Mouse (Mus musculus): ENCODE data around the gene Tdrd5. TPM values are rescaled to one million over a fixed set of nuclear protein-coding genes. Genes with fewer than 3 reads are reported as not detected.
"Not testable (repeated sequence)": the region's sequence is repeated elsewhere in the genome, so short reads cannot be mapped to it uniquely, and the experiment has no call there.

Gene Tdrd5
- polyA plus RNA-seq, 1 experiment from 2014 or later = 2.7 TPM

DNA sequence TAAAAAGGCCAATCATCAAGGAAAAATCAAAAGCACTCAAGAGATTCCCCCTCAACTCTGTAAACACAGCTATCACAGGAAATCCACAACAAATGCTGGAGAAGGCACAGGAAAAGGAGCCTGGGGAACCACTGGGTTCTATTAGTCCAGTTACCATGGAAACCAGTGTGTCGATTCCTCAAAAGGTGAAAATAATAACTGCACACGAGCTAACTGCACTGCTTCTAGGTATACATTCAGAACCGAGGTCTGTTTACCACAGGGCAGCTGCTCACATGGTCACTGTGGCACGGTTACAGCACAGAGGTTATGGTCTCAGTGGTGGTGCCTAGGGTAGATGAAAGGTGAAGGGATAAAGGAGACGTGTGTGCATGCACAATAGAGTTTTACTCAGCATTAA is 31.8 kb downstream of the Tdrd5 start:
- no peaks in the 10 kb centered on the region for H3K9me3 ChIP-seq (ENCODE audit: control insufficient read depth, low read length)
- no peak overlapping the region for H3K4me2 ChIP-seq (ENCODE audit: low read depth, low read length)
- no peak overlapping the region for H3K9ac ChIP-seq (replicated peaks; ENCODE audit: low read depth, low read length)
- H3K4me1 ChIP-seq (ENCODE audit: control insufficient read depth, insufficient read depth, low read length) = no peaks in the 10 kb centered on the region
- no peak overlapping the region for H3K27ac ChIP-seq (ENCODE audit: low read depth, low read length)
- H3K4me3 ChIP-seq (ENCODE audit: low read depth, low read length) = no peak overlapping the region
- no peaks in the 10 kb centered on the region for H3K36me3 ChIP-seq (ENCODE audit: control insufficient read depth, insufficient read depth, low read length)
- 37% methylated on average over 5 of the region's 5 CpGs for WGBS
- ATAC-seq (ENCODE audit: low read depth) = no peak
- H3K27me3 ChIP-seq (ENCODE audit: control insufficient read depth, insufficient read depth, low read length) = no peaks in the 10 kb centered on the region

DNA sequence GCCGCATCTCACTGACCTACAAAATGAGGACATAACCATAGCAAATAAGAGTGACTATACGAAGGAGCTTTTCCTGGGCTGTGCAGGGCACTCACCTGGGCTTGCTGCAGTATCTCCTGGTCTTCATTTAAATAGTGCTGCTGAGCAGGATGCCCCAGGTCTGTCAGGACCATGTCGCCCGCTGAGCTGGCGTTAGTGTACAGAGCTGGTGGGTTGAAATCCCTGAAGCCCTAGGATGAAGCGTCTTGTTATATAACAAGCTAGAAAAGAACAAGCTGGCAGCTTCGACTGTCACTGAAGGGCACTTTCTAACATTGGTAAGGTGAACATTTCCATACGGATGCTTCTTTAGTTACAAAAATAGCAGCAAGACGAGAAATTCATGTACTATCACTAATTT is 33.0 kb downstream of the Tdrd5 start:
- H3K4me2 ChIP-seq (ENCODE audit: low read depth, low read length) = no peak overlapping the region
- no peaks in the 10 kb centered on the region for H3K9me3 ChIP-seq (ENCODE audit: control insufficient read depth, low read length)
- H3K4me1 ChIP-seq (ENCODE audit: control insufficient read depth, insufficient read depth, low read length) = no peaks in the 10 kb centered on the region
- H3K4me3 ChIP-seq (ENCODE audit: low read depth, low read length) = no peak overlapping the region
- WGBS = 83% methylated on average over 9 of the region's 9 CpGs
- no peak overlapping the region for H3K9ac ChIP-seq (replicated peaks; ENCODE audit: low read depth, low read length)
- H3K36me3 ChIP-seq (ENCODE audit: control insufficient read depth, insufficient read depth, low read length) = no peaks in the 10 kb centered on the region
- H3K27me3 ChIP-seq (ENCODE audit: control insufficient read depth, insufficient read depth, low read length) = no peaks in the 10 kb centered on the region
- H3K27ac ChIP-seq (ENCODE audit: low read depth, low read length) = no peak overlapping the region
- ATAC-seq (ENCODE audit: low read depth) = no peak

DNA sequence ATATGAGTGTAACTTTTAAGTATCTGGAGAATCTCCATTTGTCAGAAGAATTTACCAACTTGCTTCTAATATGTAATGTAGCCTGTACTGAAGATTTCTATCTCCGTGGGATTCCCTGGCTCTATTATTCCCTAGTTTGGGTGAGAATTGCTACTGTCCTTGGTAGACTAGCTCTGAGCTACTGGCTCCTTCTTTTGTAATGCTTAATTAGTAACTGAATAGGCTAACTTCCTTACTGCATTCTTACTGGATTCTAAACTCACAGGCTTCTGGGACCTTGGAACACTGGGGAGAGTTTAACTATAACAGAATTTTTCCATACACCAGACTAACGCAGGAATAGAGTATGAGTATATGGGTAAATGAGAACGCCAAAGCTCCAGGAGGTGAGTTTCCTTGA is 34.9 kb downstream of the Tdrd5 start:
- H3K27ac ChIP-seq (ENCODE audit: low read depth, low read length); H3K9me3 ChIP-seq (ENCODE audit: control insufficient read depth, low read length); H3K4me3 ChIP-seq (ENCODE audit: low read depth, low read length); H3K4me1 ChIP-seq (ENCODE audit: control insufficient read depth, insufficient read depth, low read length); H3K36me3 ChIP-seq (ENCODE audit: control insufficient read depth, insufficient read depth, low read length); ATAC-seq (ENCODE audit: low read depth); H3K9ac ChIP-seq (replicated peaks; ENCODE audit: low read depth, low read length); H3K27me3 ChIP-seq (ENCODE audit: control insufficient read depth, insufficient read depth, low read length); H3K4me2 ChIP-seq (ENCODE audit: low read depth, low read length): not testable (repeated sequence)
- WGBS = 33% methylated on average over 3 of the region's 3 CpGs

DNA sequence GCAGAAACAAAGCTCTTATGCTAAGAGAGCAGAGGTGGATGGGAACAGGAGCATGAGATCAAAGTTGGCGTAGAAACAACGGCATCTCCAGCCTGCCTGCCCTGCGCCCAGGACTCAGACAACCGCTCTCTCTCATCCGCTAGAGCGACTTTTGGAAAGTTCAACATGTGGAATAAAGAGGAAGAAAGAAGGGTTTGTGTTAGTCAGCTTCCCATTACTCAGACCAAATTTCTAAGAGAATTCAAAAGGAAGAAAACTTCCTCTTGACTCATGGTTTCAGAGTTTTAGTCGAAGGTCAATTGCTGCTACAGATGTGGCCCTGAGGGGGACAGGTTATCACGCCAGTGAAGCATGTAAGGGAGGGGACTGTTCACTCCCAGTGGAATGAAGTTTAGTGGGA is 39.5 kb downstream of the Tdrd5 start:
- H3K9ac ChIP-seq (replicated peaks; ENCODE audit: low read depth, low read length) = no peak overlapping the region
- H3K36me3 ChIP-seq (ENCODE audit: control insufficient read depth, insufficient read depth, low read length) = no peaks in the 10 kb centered on the region
- no peaks in the 10 kb centered on the region for H3K27me3 ChIP-seq (ENCODE audit: control insufficient read depth, insufficient read depth, low read length)
- WGBS = 90% methylated on average over 8 of the region's 8 CpGs
- H3K4me3 ChIP-seq (ENCODE audit: low read depth, low read length) = no peak overlapping the region
- no peak overlapping the region for H3K4me2 ChIP-seq (ENCODE audit: low read depth, low read length)
- H3K4me1 ChIP-seq (ENCODE audit: control insufficient read depth, insufficient read depth, low read length) = no peaks in the 10 kb centered on the region
- no peaks in the 10 kb centered on the region for H3K9me3 ChIP-seq (ENCODE audit: control insufficient read depth, low read length)
- no peak overlapping the region for H3K27ac ChIP-seq (ENCODE audit: low read depth, low read length)
- no peak for ATAC-seq (ENCODE audit: low read depth)

DNA sequence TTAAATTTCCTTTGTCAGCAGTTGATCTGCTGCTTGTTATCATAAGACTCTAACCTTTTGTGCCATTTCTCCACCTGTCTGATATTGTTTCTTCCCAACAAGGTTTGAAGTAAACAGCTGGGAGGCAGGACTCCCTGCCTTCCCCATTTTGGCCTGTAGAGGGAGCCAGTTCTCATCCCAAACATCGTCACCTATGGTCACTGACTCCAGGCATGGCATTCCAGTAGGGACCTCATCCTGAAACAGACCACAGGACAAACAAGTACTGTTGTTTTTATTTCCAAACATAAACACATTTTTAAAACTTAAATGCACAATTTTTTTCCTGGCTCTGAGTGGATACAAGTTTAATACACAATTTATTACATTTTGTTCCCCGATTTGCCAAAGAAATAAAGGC is 40.1 kb downstream of the Tdrd5 start:
- no peak overlapping the region for H3K9ac ChIP-seq (replicated peaks; ENCODE audit: low read depth, low read length)
- WGBS = 50% methylated on average over 2 of the region's 2 CpGs
- no peak overlapping the region for H3K4me3 ChIP-seq (ENCODE audit: low read depth, low read length)

DNA sequence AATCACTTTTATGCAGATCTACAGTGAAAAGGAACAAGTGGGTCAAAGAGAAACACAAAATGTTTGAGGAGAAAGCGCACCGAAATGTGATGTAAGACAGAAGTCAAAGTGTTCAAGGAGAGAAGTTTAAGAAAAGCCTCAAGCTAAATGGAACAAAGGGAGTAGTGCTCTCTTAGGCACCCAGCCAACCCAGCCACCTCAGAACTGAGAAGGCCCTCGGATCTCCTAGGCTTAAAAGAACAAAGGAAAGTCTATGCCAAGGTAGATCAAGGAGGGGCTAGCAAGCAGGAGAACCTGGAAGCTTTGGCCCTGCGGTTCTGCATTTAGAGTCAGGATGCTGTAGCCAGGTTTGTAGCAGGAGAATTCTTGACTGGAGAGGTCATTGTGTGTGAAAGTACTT is 48.6 kb downstream of the Tdrd5 start:
- H3K27ac ChIP-seq (ENCODE audit: low read depth, low read length) = no peak overlapping the region
- H3K4me1 ChIP-seq (ENCODE audit: control insufficient read depth, insufficient read depth, low read length) = no peaks in the 10 kb centered on the region
- no peaks in the 10 kb centered on the region for H3K27me3 ChIP-seq (ENCODE audit: control insufficient read depth, insufficient read depth, low read length)
- no peak for ATAC-seq (ENCODE audit: low read depth)
- H3K9ac ChIP-seq (replicated peaks; ENCODE audit: low read depth, low read length) = no peak overlapping the region
- no peaks in the 10 kb centered on the region for H3K36me3 ChIP-seq (ENCODE audit: control insufficient read depth, insufficient read depth, low read length)
- H3K4me3 ChIP-seq (ENCODE audit: low read depth, low read length) = no peak overlapping the region
- no peaks in the 10 kb centered on the region for H3K9me3 ChIP-seq (ENCODE audit: control insufficient read depth, low read length)
- no peak overlapping the region for H3K4me2 ChIP-seq (ENCODE audit: low read depth, low read length)
- 79% methylated on average over 4 of the region's 4 CpGs for WGBS

More for the DNA sequence above, 40.1 kb downstream of the Tdrd5 start:
- H3K27me3 ChIP-seq (ENCODE audit: control insufficient read depth, insufficient read depth, low read length) = no peaks in the 10 kb centered on the region
- no peaks in the 10 kb centered on the region for H3K36me3 ChIP-seq (ENCODE audit: control insufficient read depth, insufficient read depth, low read length)
- H3K4me1 ChIP-seq (ENCODE audit: control insufficient read depth, insufficient read depth, low read length) = no peaks in the 10 kb centered on the region
- no peak overlapping the region for H3K27ac ChIP-seq (ENCODE audit: low read depth, low read length)
- no peak for ATAC-seq (ENCODE audit: low read depth)
- no peak overlapping the region for H3K4me2 ChIP-seq (ENCODE audit: low read depth, low read length)
- no peaks in the 10 kb centered on the region for H3K9me3 ChIP-seq (ENCODE audit: control insufficient read depth, low read length)

DNA sequence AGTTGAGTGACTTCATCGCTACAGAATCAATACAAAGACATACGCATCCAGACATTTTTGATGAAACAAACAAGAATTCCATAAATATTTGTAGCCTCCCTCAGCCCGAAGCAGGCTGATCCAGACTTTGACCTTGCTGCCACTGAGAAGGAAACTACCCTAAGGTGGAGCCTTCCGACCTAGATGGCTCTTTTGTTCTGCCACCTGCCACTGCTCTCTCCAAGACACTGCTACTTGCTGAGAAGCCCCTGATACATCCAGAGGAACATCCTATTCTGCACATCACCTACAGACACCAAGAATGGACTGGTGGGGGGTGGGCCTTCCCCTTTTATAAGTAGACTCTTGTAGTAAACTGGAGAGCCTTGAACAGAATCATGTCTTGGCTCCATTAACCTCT is 52.4 kb downstream of the Tdrd5 start:
- H3K4me1 ChIP-seq (ENCODE audit: control insufficient read depth, insufficient read depth, low read length); ATAC-seq (ENCODE audit: low read depth); H3K36me3 ChIP-seq (ENCODE audit: control insufficient read depth, insufficient read depth, low read length); H3K9me3 ChIP-seq (ENCODE audit: control insufficient read depth, low read length); H3K4me3 ChIP-seq (ENCODE audit: low read depth, low read length); H3K27ac ChIP-seq (ENCODE audit: low read depth, low read length); H3K27me3 ChIP-seq (ENCODE audit: control insufficient read depth, insufficient read depth, low read length); H3K9ac ChIP-seq (replicated peaks; ENCODE audit: low read depth, low read length); H3K4me2 ChIP-seq (ENCODE audit: low read depth, low read length): not testable (repeated sequence)
- WGBS = 82% methylated on average over 4 of the region's 4 CpGs

DNA sequence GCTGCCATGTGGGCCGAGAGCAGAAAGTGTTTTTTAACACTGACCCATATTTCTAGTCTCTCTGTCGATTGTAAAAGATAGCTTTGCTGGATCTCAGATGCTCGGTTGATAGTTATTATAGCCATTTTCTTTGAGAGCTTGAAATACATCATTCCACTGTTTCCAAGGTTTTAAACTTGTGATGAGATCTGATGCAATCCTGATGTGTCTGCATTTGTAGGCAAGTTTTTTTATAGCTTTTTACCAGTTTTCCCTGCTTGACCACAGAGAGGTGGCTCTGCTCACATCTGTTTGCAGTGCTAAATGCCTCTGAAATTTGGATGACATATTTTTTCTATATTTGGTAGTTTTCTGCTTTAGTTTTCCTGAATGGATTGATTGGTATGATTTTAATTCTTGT is 55.6 kb downstream of the Tdrd5 start:
- no peaks in the 10 kb centered on the region for H3K4me1 ChIP-seq (ENCODE audit: control insufficient read depth, insufficient read depth, low read length)
- H3K36me3 ChIP-seq (ENCODE audit: control insufficient read depth, insufficient read depth, low read length) = no peaks in the 10 kb centered on the region
- H3K9ac ChIP-seq (replicated peaks; ENCODE audit: low read depth, low read length) = no peak overlapping the region
- H3K9me3 ChIP-seq (ENCODE audit: control insufficient read depth, low read length) = no peaks in the 10 kb centered on the region
- H3K4me2 ChIP-seq (ENCODE audit: low read depth, low read length) = no peak overlapping the region
- no peak overlapping the region for H3K4me3 ChIP-seq (ENCODE audit: low read depth, low read length)
- WGBS = 64% methylated on average over 3 of the region's 3 CpGs
- ATAC-seq (ENCODE audit: low read depth) = no peak
- no peaks in the 10 kb centered on the region for H3K27me3 ChIP-seq (ENCODE audit: control insufficient read depth, insufficient read depth, low read length)
- no peak overlapping the region for H3K27ac ChIP-seq (ENCODE audit: low read depth, low read length)

DNA sequence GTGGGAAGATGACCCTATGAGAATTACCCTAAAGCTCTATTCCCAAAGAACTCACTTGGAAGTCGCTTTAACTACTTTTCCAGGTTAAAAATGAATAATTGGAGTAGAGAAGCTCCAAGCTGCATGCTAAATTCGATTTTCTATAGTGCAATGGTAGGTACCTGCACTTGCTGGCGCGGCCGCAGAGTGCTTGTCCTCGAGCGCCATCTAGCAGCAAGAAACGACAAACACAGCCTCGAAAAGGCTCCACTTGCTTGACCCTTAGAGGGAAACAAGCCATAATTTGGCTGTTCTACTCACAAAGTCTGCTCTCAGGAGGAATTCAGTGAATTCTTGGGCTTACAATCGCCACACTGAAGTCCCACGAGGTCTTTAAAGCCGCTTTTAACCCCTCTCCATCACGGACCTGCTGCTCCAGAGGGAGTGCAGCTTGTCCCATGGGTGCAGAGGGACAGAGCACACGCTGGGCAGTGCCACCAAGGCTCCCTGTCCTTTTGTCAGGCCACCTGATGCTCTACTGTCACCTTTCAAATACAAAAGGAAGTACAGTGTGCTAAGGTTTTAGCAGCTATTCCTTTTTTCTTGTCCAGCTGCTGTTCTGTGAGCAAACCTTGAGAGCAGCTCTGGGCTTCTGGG is 61.6 kb downstream of the Tdrd5 start:
- Histone ChIP-seq H3K4me3 (ENCODE audit: low read depth, low read length) (no peak overlapping the region), H3K36me3 (ENCODE audit: control insufficient read depth, insufficient read depth, low read length) (no peaks in the 10 kb centered on the region), H3K27ac (ENCODE audit: low read depth, low read length) (no peak overlapping the region), H3K27me3 (ENCODE audit: control insufficient read depth, insufficient read depth, low read length) (no peaks in the 10 kb centered on the region), H3K4me1 (ENCODE audit: control insufficient read depth, insufficient read depth, low read length) (no peaks in the 10 kb centered on the region), H3K9ac (replicated peaks; ENCODE audit: low read depth, low read length) (no peak overlapping the region), H3K9me3 (ENCODE audit: control insufficient read depth, low read length) (no peaks in the 10 kb centered on the region), H3K4me2 (ENCODE audit: low read depth, low read length) (no peak overlapping the region)
- WGBS = 11% methylated on average over 14 of the region's 14 CpGs
- peak; percentile 68; the same call in 1 of the 2 replicates for ATAC-seq (ENCODE audit: low read depth)
